In genomic region chr4:55329621-55330346, GRCm38 (mm10) we compare ENCODE assay signal across 15 mouse cellular contexts. TPM values are rescaled to one million over a fixed set of nuclear protein-coding genes. Genes with fewer than 3 reads are reported as not detected.
DNase-seq lines count a peak whose midpoint lies in the region; ATAC-seq and TF ChIP-seq lines count a peak whose summit lies in the region.
"Had no signal": no experiment of that assay in that cellular context is flagged by ENCODE, and none has a peak within 500 bp of the region (broad histone marks: within the 10 kb centered on the region; RNA-seq: fewer than 3 reads in every experiment).

No protein-coding gene starts in this region.

- TF ChIP-seq CTCF in liver, postnatal 0 days (IDR thresholded peaks at IDR 0.05; ENCODE audit: low read depth), result no peak

- no peak overlapping the region for H3K4me2 ChIP-seq in liver, postnatal 0 days (ENCODE audit: low read depth, low read length)
- H3K4me2 ChIP-seq: forebrain, embryonic 12.5 days; heart, embryonic 15.5 days; hindbrain, embryonic 14.5 days had no signal

- 76% methylated on average over 8 of the region's 8 CpGs for WGBS in liver, postnatal 0 days (ENCODE audit: insufficient replicate concordance)

- no peaks in the 10 kb centered on the region for H3K36me3 ChIP-seq in liver, postnatal 0 days (replicated peaks; ENCODE audit: insufficient read depth, low read length)
- H3K36me3 ChIP-seq: forebrain, embryonic 12.5 days; heart, embryonic 15.5 days had no signal

- TF ChIP-seq EP300 in liver, postnatal 0 days (IDR thresholded peaks at IDR 0.05; ENCODE audit: low read depth), result no peak

- H3K27ac ChIP-seq in liver, postnatal 0 days (ENCODE audit: low read depth), result no peak overlapping the region
- H3K27ac ChIP-seq: forebrain, embryonic 12.5 days; heart, embryonic 15.5 days; hindbrain, embryonic 14.5 days; stomach, postnatal 0 days had no signal

- H3K4me1 ChIP-seq in liver, postnatal 0 days (ENCODE audit: insufficient read depth), result peaks cover 3% of the 10 kb centered on the region; the same call in 1 of the 2 replicates
- H3K4me1 ChIP-seq: forebrain, embryonic 12.5 days had no signal

- H3K9me3 ChIP-seq in liver, postnatal 0 days (ENCODE audit: low read length), result no peaks in the 10 kb centered on the region
- H3K9me3 ChIP-seq: forebrain, embryonic 12.5 days; heart, embryonic 15.5 days had no signal

- no peak for DNase-seq in frontal cortex, postnatal 10 days (ENCODE audit: low spot score in 2 of 2)
- DNase-seq in 3134 (ENCODE audit: extremely low read depth, insufficient read length, low spot score), result peak; percentile 40
- DNase-seq in fat pad, adult 2 months (ENCODE audit: extremely low read depth, low read depth, low spot score), result peak; percentile 62
- peak; percentile 54 for DNase-seq in lung, postnatal 14 days
- no peak for DNase-seq in liver, postnatal 0 days
- DNase-seq in spleen, postnatal 36 days (ENCODE audit: low spot score in 2 of 2), result no peak
- no peak for DNase-seq in spleen, postnatal 4 days (ENCODE audit: low spot score in 2 of 2)
- DNase-seq: cerebellum, adult 2 months; gastrocnemius, postnatal 36 days; kidney, adult 8-10 months had no signal

- no peak overlapping the region for H3K4me3 ChIP-seq in liver, postnatal 0 days (ENCODE audit: low read depth, low read length)
- H3K4me3 ChIP-seq: forebrain, embryonic 12.5 days; heart, embryonic 15.5 days had no signal

- peak; percentile 83 for ATAC-seq in frontal cortex, adult (ENCODE audit: low TSS enrichment)
- ATAC-seq in liver, postnatal 0 days, result no peak

- H3K9ac ChIP-seq in liver, postnatal 0 days (replicated peaks), result no peak overlapping the region
- H3K9ac ChIP-seq: forebrain, embryonic 12.5 days; heart, embryonic 15.5 days; hindbrain, embryonic 14.5 days had no signal

- no peaks in the 10 kb centered on the region for H3K27me3 ChIP-seq in liver, postnatal 0 days (ENCODE audit: insufficient read depth, low read length)
- H3K27me3 ChIP-seq: forebrain, embryonic 12.5 days; heart, embryonic 15.5 days had no signal

RNA-seq across cellular contexts. Expression of gene Rad23b, which starts 20.1 kb away (rescaled TPM):
- polyA plus RNA-seq in liver, postnatal 0 days (2015; fragmentation: Nextera tagmentation; extraction: Ambion mirVana), result 39.9 and 48.0 TPM in 2 replicates

Comparison
In these comparisons a context has a peak if more than half of its experiments do, and no peak if none do; other contexts are left out.
1. DNase-seq: peak in 3134 (single experiment), fat pad, adult 2 months (single experiment) and lung, postnatal 14 days (single experiment); none in frontal cortex, postnatal 10 days (0 of 2), liver, postnatal 0 days (single experiment), spleen, postnatal 36 days (0 of 2) and spleen, postnatal 4 days (0 of 2).